24 mouse cellular contexts compared by ENCODE assay signal in the genomic region with DNA sequence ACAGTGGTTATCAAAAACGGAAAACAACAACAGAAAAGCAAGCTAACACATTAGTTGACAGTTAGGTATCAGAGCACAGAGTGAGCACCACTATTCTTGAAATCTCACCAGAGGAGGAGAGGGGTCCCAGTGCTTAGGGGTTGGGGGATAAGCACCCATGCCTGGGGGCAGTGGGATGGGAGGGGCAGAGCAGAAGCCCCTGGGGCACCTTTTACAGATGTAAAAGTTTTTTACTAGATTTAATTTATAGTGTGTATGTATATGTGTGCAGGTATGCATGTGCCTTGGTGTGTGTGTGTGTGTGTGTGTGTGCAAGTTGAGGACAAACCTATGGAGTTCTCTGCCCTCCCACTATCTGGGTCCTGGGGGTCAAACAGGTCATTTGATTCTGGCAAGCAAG.
"Had no signal": no experiment of that assay in that cellular context is flagged by ENCODE, and none has a peak within 500 bp of the region (broad histone marks: within the 10 kb centered on the region; RNA-seq: fewer than 3 reads in every experiment).

No protein-coding gene starts in this region.

- H3K27ac ChIP-seq: embryonic facial prominence, embryonic 12.5 days; embryonic facial prominence, embryonic 13.5 days; embryonic facial prominence, embryonic 15.5 days; forebrain, embryonic 12.5 days; forebrain, embryonic 13.5 days; forebrain, embryonic 15.5 days; gastrocnemius, adult 2 months had no signal

- H3K36me3 ChIP-seq: embryonic facial prominence, embryonic 10.5 days; embryonic facial prominence, embryonic 12.5 days; embryonic facial prominence, embryonic 13.5 days; embryonic facial prominence, embryonic 15.5 days; forebrain, embryonic 10.5 days; forebrain, embryonic 12.5 days; forebrain, embryonic 15.5 days had no signal

- H3K9ac ChIP-seq: embryonic facial prominence, embryonic 12.5 days; embryonic facial prominence, embryonic 13.5 days; forebrain, embryonic 15.5 days had no signal

- DNase-seq: cerebellum, adult 18-20 months; cerebellum, adult 2 months; cerebellum, adult 8-10 months; cerebellum, adult 9-10 months; cerebellum, adult 9-11 months; cerebellum, postnatal 10 days; cerebellum, postnatal 14 days; cerebellum, postnatal 25 days; cerebellum, postnatal 36 days; gastrocnemius, adult 2 months; gastrocnemius, postnatal 10 days; gastrocnemius, postnatal 14 days; gastrocnemius, postnatal 25 days; gastrocnemius, postnatal 36 days; heart, adult 18-20 months had no signal

- H3K9me3 ChIP-seq: embryonic facial prominence, embryonic 10.5 days; embryonic facial prominence, embryonic 12.5 days; embryonic facial prominence, embryonic 13.5 days; embryonic facial prominence, embryonic 15.5 days; forebrain, embryonic 10.5 days; forebrain, embryonic 12.5 days; forebrain, embryonic 13.5 days had no signal

- H3K4me1 ChIP-seq: embryonic facial prominence, embryonic 12.5 days had no signal

- H3K27me3 ChIP-seq: embryonic facial prominence, embryonic 15.5 days; forebrain, embryonic 12.5 days; forebrain, embryonic 13.5 days; forebrain, embryonic 15.5 days had no signal

- H3K4me3 ChIP-seq: erythroblast, embryonic 14.5 days; gastrocnemius, adult 2 months had no signal
